Comparison of ENCODE assay signal across 18 mouse cellular contexts in the genomic region with DNA sequence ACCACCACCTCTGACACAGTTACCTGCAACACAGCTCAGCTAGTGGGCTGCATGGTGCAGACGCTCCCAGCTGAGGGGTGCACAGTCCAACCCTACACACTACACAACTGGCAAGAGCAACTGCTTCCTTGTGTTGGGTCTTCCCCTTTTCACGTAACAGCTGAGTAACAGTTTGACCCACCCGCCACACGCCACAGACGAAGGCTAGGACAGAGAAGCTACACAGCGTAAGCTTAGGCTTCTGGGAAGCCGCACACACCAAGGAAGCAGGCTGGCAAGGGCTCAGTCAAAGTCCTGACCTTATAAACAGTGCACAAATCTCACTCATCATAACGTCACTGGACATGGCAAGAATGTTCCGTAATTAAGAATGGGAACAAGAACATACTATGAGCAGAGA. TPM values are rescaled to one million over a fixed set of nuclear protein-coding genes. Genes with fewer than 3 reads are reported as not detected.
DNase-seq lines count a peak whose midpoint lies in the region; ATAC-seq and TF ChIP-seq lines count a peak whose summit lies in the region.
"Had no signal": no experiment of that assay in that cellular context is flagged by ENCODE, and none has a peak within 500 bp of the region (broad histone marks: within the 10 kb centered on the region; RNA-seq: fewer than 3 reads in every experiment).

No protein-coding gene starts in this region.

- no peaks in the 10 kb centered on the region for H3K27me3 ChIP-seq in spleen, adult 2 months (ENCODE audit: control insufficient read depth, insufficient read depth, low read length)
- H3K27me3 ChIP-seq in limb, embryonic 10.5 days (ENCODE audit: low read depth, poor library complexity, severe bottlenecking), result no peaks in the 10 kb centered on the region
- H3K27me3 ChIP-seq: forebrain, embryonic 13.5 days; limb, embryonic 13.5 days; neural tube, embryonic 13.5 days had no signal

- DNase-seq in adrenal gland, adult (ENCODE audit: inconsistent age in 2 of 2, low spot score in 1 of 2), result peak; percentile 49 to 72
- no peak for DNase-seq in adrenal gland, adult 8-10 months
- no peak for DNase-seq in spleen, adult 2 months (ENCODE audit: low read depth in 1 of 2, low spot score in 2 of 2)
- no peak for DNase-seq in spleen, postnatal 14 days (ENCODE audit: low spot score in 2 of 2)
- DNase-seq in lung, postnatal 36 days, result peak; percentile 70
- no peak for DNase-seq in limb, embryonic 10.5 days (ENCODE audit: low spot score)
- DNase-seq in kidney, postnatal 4 days, result no peak
- DNase-seq: adrenal gland, postnatal 36 days; gastrocnemius, postnatal 36 days; right cerebral cortex, postnatal 4 days had no signal

- H3K36me3 ChIP-seq in spleen, adult 2 months (ENCODE audit: control insufficient read depth, insufficient read depth, low read length), result no peaks in the 10 kb centered on the region
- no peaks in the 10 kb centered on the region for H3K36me3 ChIP-seq in limb, embryonic 10.5 days
- H3K36me3 ChIP-seq: embryonic facial prominence, embryonic 10.5 days; limb, embryonic 13.5 days; midbrain, embryonic 10.5 days; neural tube, embryonic 13.5 days had no signal

- WGBS in spleen, adult 2 months, result 41% methylated on average over 9 of the region's 9 CpGs
- WGBS in limb, embryonic 10.5 days, result 94% methylated on average over 9 of the region's 9 CpGs

- no peak for TF ChIP-seq POLR2A in spleen, adult 2 months (IDR thresholded peaks at IDR 0.05; ENCODE audit: low read depth, low read length)

- no peak for TF ChIP-seq CTCF in spleen, adult 2 months (IDR thresholded peaks at IDR 0.05; ENCODE audit: extremely low read depth, insufficient read depth, insufficient read length, insufficient replicate concordance)

- peaks cover 25% of the 10 kb centered on the region for H3K4me1 ChIP-seq in spleen, adult 2 months (ENCODE audit: control insufficient read depth, insufficient read depth, insufficient read length)
- no peaks in the 10 kb centered on the region for H3K4me1 ChIP-seq in limb, embryonic 10.5 days
- H3K4me1 ChIP-seq: forebrain, embryonic 13.5 days; midbrain, embryonic 10.5 days; neural tube, embryonic 13.5 days had no signal

- H3K9me3 ChIP-seq in limb, embryonic 10.5 days (replicated peaks), result no peaks in the 10 kb centered on the region
- H3K9me3 ChIP-seq: embryonic facial prominence, embryonic 10.5 days; forebrain, embryonic 13.5 days; limb, embryonic 13.5 days; midbrain, embryonic 10.5 days; neural tube, embryonic 13.5 days had no signal

- H3K27ac ChIP-seq in spleen, adult 2 months (ENCODE audit: insufficient read depth, low read length), result peak overlapping the region; percentile 11
- no peak overlapping the region for H3K27ac ChIP-seq in limb, embryonic 10.5 days
- H3K27ac ChIP-seq: embryonic facial prominence, embryonic 10.5 days; forebrain, embryonic 13.5 days; hindbrain, postnatal 0 days; layer of hippocampus, adult 2 months; limb, embryonic 13.5 days; midbrain, embryonic 10.5 days; neural tube, embryonic 13.5 days had no signal

- no peak for ATAC-seq in CD4-positive, CD25-positive, alpha-beta regulatory T cell, adult 4 months
- ATAC-seq: forebrain, embryonic 13.5 days had no signal

- no peak overlapping the region for H3K4me3 ChIP-seq in spleen, adult 2 months (ENCODE audit: extremely low read depth, insufficient read depth, insufficient read length)
- H3K4me3 ChIP-seq in limb, embryonic 10.5 days, result no peak overlapping the region
- H3K4me3 ChIP-seq: embryonic facial prominence, embryonic 10.5 days; forebrain, embryonic 13.5 days; layer of hippocampus, adult 2 months; limb, embryonic 13.5 days; midbrain, embryonic 10.5 days; neural tube, embryonic 13.5 days had no signal

RNA-seq across cellular contexts. Expression of gene Lnx2, which starts 17.1 kb away (rescaled TPM):
- 10 to 100 TPM; 10.1 to 14.4 (median 12.9) TPM for total RNA-seq in adrenal gland, adult 8-10 months (2022)
- polyA plus RNA-seq in spleen, adult 2 months (2012; rRNA removed), result 21.3 and 35.7 TPM in 2 replicates
- polyA plus RNA-seq in limb, embryonic 10.5 days (2016; fragmentation: Nextera tagmentation; extraction: Ambion mirVana), result 10.4 and 12.0 TPM in 2 replicates
- polyA plus RNA-seq in CD4-positive, CD25-positive, alpha-beta regulatory T cell, adult 4 months (2017; shearing (Covaris generic)), result 10 to 100 TPM; 19.6 to 29.9 TPM

RNA-seq across cellular contexts. Expression of gene Polr1d, which starts 17.5 kb away (rescaled TPM):
- total RNA-seq in adrenal gland, adult 8-10 months (2022), result 100 to 1,000 TPM in 2 of 4 experiments, 10 to 100 TPM in 2; 96.7 to 117 (median 108) TPM
- polyA plus RNA-seq in spleen, adult 2 months (2012; rRNA removed), result 24.2 and 30.5 TPM in 2 replicates
- polyA plus RNA-seq in limb, embryonic 10.5 days (2016; fragmentation: Nextera tagmentation; extraction: Ambion mirVana), result 129 and 149 TPM in 2 replicates
- 100 to 1,000 TPM; 126 to 148 TPM for polyA plus RNA-seq in CD4-positive, CD25-positive, alpha-beta regulatory T cell, adult 4 months (2017; shearing (Covaris generic))

Comparison
In these comparisons a context has a peak if more than half of its experiments do, and no peak if none do; other contexts are left out.
1. DNase-seq: peak in adrenal gland, adult (2 of 2) and lung, postnatal 36 days (single experiment); none in adrenal gland, adult 8-10 months (single experiment), spleen, adult 2 months (0 of 2), spleen, postnatal 14 days (0 of 2), limb, embryonic 10.5 days (single experiment) and kidney, postnatal 4 days (0 of 2).